Mouse (Mus musculus) G1E (cell line): ENCODE results near the gene Lax1.

Experiments
- CTCF ChIP-seq: IDR thresholded peaks from 2 replicates; pipeline ENCODE4 v1.5.1; 2012; ENCODE audit warnings: low read depth, low read length, inconsistent platforms, mixed read lengths
- GATA1 ChIP-seq: IDR thresholded peaks from 2 replicates; pipeline ENCODE4 v1.6.1; 2012; ENCODE audit warnings: borderline replicate concordance, low read length, inconsistent platforms, mixed read lengths
- GATA2 ChIP-seq: IDR thresholded peaks from 2 replicates; pipeline ENCODE4 v1.6.1; 2012; ENCODE audit warnings: low read depth, low read length, inconsistent platforms, borderline replicate concordance
- POLR2AphosphoS5 ChIP-seq: IDR thresholded peaks from 2 replicates; pipeline ENCODE4 v1.6.1; 2012; ENCODE audit warnings: low read depth, low read length, inconsistent platforms; ENCODE audit not compliant: insufficient replicate concordance
- TAL1 ChIP-seq: conservative IDR thresholded peaks from 2 replicates; pipeline ENCODE4 v1.6.1; 2012; ENCODE audit warnings: low read depth, low read length, inconsistent platforms, mixed read lengths

DNA sequence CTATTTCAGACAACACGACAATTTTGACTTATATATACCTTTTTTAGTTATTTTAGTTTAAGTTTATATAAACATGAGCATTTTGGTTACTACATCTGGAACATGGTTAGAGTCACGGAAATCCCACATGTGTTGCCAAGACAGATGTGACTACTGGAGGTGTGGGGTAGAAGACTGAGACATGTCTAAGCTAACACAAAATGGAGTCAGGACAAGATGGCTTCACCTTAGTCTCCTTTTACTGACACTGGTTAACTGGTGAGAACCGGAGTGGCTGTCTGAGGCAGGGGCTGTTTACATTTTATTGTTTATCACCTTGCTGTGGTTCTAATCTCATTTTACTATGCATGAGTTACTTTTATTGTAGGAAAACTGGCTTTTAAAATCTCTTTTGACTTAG lies 21.3 kb downstream of the Lax1 start:
- TF ChIP-seq CTCF (no peak), GATA1 (no peak), POLR2AphosphoS5 (no peak), TAL1 (no peak), GATA2 (no peak)
